Comparison of ENCODE assay signal across 8 mouse cellular contexts in the genomic region with DNA sequence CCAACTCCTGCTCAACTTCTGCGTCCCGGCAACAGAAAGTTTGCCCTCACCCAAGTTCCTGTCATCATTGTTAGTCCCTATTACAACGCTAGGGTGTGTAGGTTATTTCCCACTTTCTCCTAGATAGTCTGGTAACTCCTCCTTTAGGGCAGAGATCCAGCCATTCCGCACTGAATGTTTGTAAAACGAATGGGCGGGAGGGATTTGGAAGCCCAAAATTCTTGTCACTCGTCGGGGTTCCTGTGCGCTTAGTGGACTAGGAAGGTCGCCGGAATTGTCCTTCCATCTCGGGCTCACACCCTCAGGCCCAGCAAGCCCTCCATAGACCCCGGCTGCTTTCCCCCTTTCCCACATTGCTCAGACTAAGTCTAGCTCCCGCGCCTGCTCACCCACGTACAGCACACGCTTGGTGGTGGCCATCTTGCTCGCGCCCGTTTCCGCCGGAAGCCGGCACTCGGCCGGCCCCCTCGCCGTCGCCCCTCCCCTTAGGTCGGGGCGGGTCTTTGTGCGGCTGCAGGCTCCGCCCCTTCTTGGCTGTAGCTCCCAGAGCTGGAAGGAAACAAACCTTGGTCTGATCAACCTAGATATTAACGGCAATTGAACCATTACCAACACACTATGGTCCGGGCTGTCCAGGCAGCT. TPM values are rescaled to one million over a fixed set of nuclear protein-coding genes. Genes with fewer than 3 reads are reported as not detected.
DNase-seq lines count a peak whose midpoint lies in the region; ATAC-seq and TF ChIP-seq lines count a peak whose summit lies in the region.

TSS of gene Ppie (minus strand) at position 439 of the 642 bp plus-strand sequence.

- no peak for TF ChIP-seq CTCF in Patski (IDR thresholded peaks at IDR 0.05)

- DNase-seq in Patski (ENCODE audit: low read depth, low spot score) = peak; percentile 28
- peak; percentile 92 to 93 for DNase-seq in cerebellum, postnatal 10 days
- DNase-seq in frontal cortex, postnatal 10 days (ENCODE audit: low spot score in 2 of 2) = peak; percentile 31 to 67
- peak; percentile 64 to 67 for DNase-seq in layer of hippocampus, postnatal 36 days
- peak; percentile 83 to 87 for DNase-seq in lung, postnatal 4 days
- DNase-seq in retina, postnatal 7 days (ENCODE audit: low read depth, low spot score) = peak; percentile 78
- DNase-seq in urinary bladder, adult 2 months (ENCODE audit: low spot score) = peak; percentile 61

- peak within 1 kb of the TSS; percentile 65 for H3K4me3 ChIP-seq in hindbrain, embryonic 12.5 days

- H3K9ac ChIP-seq in hindbrain, embryonic 12.5 days = peak within 1 kb of the TSS; percentile 71

- POLR2A ChIA-PET in Patski (lab: Charles Lee) = no interaction called here

- in situ Hi-C loops in Patski (cut with MboI; ENCODE audit: low pct_unique_long_range_greater_than_20kb) = no loop called here

- ATAC-seq in Patski = peak; percentile 89
- peak; percentile 94 for ATAC-seq in hindbrain, embryonic 12.5 days (ENCODE audit: low FRiP score)

- peaks cover 18% of the 10 kb centered on the region for H3K36me3 ChIP-seq in hindbrain, embryonic 12.5 days

- H3K27me3 ChIP-seq in Patski = no peaks in the 10 kb centered on the region
- H3K27me3 ChIP-seq in hindbrain, embryonic 12.5 days = peaks cover 6% of the 10 kb centered on the region

- peaks cover 15% of the 10 kb centered on the region for H3K4me1 ChIP-seq in hindbrain, embryonic 12.5 days

- CTCF ChIA-PET in Patski (lab: Charles Lee) = no interaction called here

- H3K27ac ChIP-seq in hindbrain, embryonic 12.5 days = peak within 1 kb of the TSS; percentile 75

- WGBS in hindbrain, embryonic 12.5 days = under 1% methylated on average over 34 of the region's 34 CpGs

- no peaks in the 10 kb centered on the region for H3K9me3 ChIP-seq in hindbrain, embryonic 12.5 days (replicated peaks)

- peak within 1 kb of the TSS; percentile 88 for H3K4me2 ChIP-seq in hindbrain, embryonic 12.5 days (replicated peaks)

RNA-seq across cellular contexts. Expression of gene Ppie, which starts in this region (rescaled TPM):
- polyA plus RNA-seq in Patski (2021) = 37.2 TPM
- polyA plus RNA-seq in hindbrain, embryonic 12.5 days (2016; fragmentation: Nextera tagmentation; extraction: Ambion mirVana) = 80.3 and 83.2 TPM in 2 replicates
- 10 to 100 TPM; 19.6 to 21.4 TPM for total RNA-seq in layer of hippocampus, postnatal 36 days (2021)
- 35.6 and 35.8 TPM in 2 replicates for polyA plus RNA-seq in urinary bladder, adult 2 months (2012; rRNA removed)

Comparison
In these comparisons a context has a peak if more than half of its experiments do, and no peak if none do; other contexts are left out.
1. Peak in every context shown above with its lines: DNase-seq, ATAC-seq, H3K4me3 ChIP-seq and H3K27ac ChIP-seq.
2. DNase-seq: peak in every context shown above with its lines; median percentile 92 in cerebellum, postnatal 10 days; 85 in lung, postnatal 4 days; 78 in retina, postnatal 7 days; 66 in layer of hippocampus, postnatal 36 days; 61 in urinary bladder, adult 2 months; 49 in frontal cortex, postnatal 10 days; 28 in Patski.